Mouse (Mus musculus): Measurements from ENCODE around the gene Ndufb10. TPM values are rescaled to one million over a fixed set of nuclear protein-coding genes. Genes with fewer than 3 reads are reported as not detected.

Ndufb10 gene
- polyA plus RNA-seq, 1 experiment from 2014 or later: 221 TPM

DNA sequence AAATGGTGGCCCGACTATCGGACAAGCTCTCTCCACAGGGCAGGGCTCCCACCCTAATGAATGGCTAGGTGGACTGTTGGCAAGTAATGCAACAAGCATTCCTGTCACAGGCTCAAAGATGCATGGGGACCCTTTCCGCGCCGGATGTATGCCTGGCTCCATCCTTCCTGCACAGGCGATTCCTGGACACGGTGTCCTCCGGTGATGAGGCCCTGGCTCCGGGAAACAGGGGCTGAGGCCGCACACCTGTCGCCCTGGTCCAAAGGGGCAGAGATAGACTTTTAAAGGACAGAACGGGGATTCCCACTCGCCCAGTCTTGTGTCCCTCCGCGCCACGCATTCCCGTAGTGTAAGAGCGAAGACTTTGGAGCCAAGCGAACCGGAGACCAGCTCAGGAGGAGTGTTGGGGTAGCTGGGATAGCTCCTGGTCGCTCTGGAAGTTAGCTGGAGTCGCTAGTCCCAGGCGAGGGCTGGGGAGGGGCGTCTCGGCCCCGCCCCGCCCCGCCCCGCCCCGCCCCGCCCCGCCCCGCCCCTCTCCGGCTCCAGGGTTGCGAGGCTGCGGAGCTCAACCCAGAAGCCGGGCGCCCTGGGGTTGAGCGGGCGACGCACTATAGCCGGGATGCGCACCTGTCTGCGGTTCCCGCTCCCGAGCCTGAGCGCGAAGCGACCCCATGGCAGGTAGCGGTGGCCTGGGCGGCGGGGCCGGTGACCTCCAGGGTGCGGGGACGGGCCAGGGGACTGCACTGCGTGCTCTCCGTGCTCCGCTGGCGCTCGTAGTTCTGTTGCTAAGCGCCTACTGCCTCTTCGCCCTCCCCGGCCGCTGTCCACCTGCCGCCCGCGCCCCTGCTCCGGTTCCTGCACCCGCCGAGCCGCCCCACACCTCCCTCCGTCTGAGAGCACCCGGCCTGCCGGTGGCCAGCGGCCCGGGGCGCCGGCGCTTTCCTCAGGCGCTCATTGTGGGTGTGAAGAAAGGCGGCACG, 28.4 kb upstream of the Ndufb10 start, which contains the start of gene Hs3st6:
Hs3st6 (plus strand) TSS at position 574 of the 980 bp plus-strand sequence.
- H3K27me3 ChIP-seq (ENCODE audit: insufficient read depth, low read length): peaks cover 56% of the 10 kb centered on the region
- no peaks in the 10 kb centered on the region for H3K36me3 ChIP-seq (ENCODE audit: insufficient read depth)

GRCm38 (mm10) chr17:24751528-24751927, 27.2 kb upstream of the Ndufb10 start:
- Histone ChIP-seq H3K27ac (ENCODE audit: low read depth) (no peak overlapping the region), H3K4me3 (ENCODE audit: low read depth, low read length) (no peak overlapping the region), H3K4me1 (ENCODE audit: insufficient read depth) (0 out of 2 replicates have a peak, but pooled peaks cover 3% of the 10 kb centered on the region), H3K27me3 (ENCODE audit: insufficient read depth, low read length) (peaks cover 56% of the 10 kb centered on the region), H3K36me3 (ENCODE audit: insufficient read depth) (no peaks in the 10 kb centered on the region), H3K9me3 (ENCODE audit: low read depth, low read length) (no peaks in the 10 kb centered on the region), H3K9ac (no peak overlapping the region), H3K4me2 (no peak overlapping the region)
- WGBS: 14% methylated on average over 4 of the region's 4 CpGs
- DNase-seq: no peak
- TF ChIP-seq CTCF (IDR thresholded peaks at IDR 0.05; ENCODE audit: low read depth): no peak
- no peak for ATAC-seq (ENCODE audit: insufficient read depth)

More for the DNA sequence above, 28.4 kb upstream of the Ndufb10 start, which contains the start of gene Hs3st6:
- Histone ChIP-seq H3K4me3 (ENCODE audit: low read depth, low read length) (peak within 1 kb of the TSS; percentile 52), H3K9ac (peak within 1 kb of the TSS; percentile 29; the same call in 1 of the 2 replicates), H3K4me2 (peak within 1 kb of the TSS; percentile 96), H3K4me1 (ENCODE audit: insufficient read depth) (0 out of 2 replicates have a peak, but pooled peaks cover 3% of the 10 kb centered on the region), H3K9me3 (ENCODE audit: low read depth, low read length) (no peaks in the 10 kb centered on the region), H3K27ac (ENCODE audit: low read depth) (no peak within 1 kb of the TSS)
- ATAC-seq (ENCODE audit: insufficient read depth) (peak; percentile 90), DNase-seq (peak; percentile 60)
- TF ChIP-seq CTCF (IDR thresholded peaks at IDR 0.05; ENCODE audit: low read depth): no peak
- under 1% methylated on average over 79 of the region's 82 CpGs for WGBS

- no peaks in the 10 kb centered on the region for H3K9me3 ChIP-seq (ENCODE audit: low read depth, low read length)
- ATAC-seq (ENCODE audit: insufficient read depth): no peak
- no peak for DNase-seq
- no peak overlapping the region for H3K4me2 ChIP-seq
- TF ChIP-seq CTCF (IDR thresholded peaks at IDR 0.05; ENCODE audit: low read depth): no peak
- H3K4me1 ChIP-seq (ENCODE audit: insufficient read depth): no peaks in the 10 kb centered on the region
- 43% methylated on average over 4 of the region's 4 CpGs for WGBS
- H3K4me3 ChIP-seq (ENCODE audit: low read depth, low read length): no peak overlapping the region
- H3K27ac ChIP-seq (ENCODE audit: low read depth): no peak overlapping the region
- peaks cover 20% of the 10 kb centered on the region for H3K27me3 ChIP-seq (ENCODE audit: insufficient read depth, low read length)
- H3K36me3 ChIP-seq (ENCODE audit: insufficient read depth): peaks cover 8% of the 10 kb centered on the region; the same call in 1 of the 2 replicates
- no peak overlapping the region; the same call in 1 of the 2 replicates for H3K9ac ChIP-seq
These were observed 22.7 kb upstream of the Ndufb10 start for GRCm38 (mm10) chr17:24746986-24747385.

DNA sequence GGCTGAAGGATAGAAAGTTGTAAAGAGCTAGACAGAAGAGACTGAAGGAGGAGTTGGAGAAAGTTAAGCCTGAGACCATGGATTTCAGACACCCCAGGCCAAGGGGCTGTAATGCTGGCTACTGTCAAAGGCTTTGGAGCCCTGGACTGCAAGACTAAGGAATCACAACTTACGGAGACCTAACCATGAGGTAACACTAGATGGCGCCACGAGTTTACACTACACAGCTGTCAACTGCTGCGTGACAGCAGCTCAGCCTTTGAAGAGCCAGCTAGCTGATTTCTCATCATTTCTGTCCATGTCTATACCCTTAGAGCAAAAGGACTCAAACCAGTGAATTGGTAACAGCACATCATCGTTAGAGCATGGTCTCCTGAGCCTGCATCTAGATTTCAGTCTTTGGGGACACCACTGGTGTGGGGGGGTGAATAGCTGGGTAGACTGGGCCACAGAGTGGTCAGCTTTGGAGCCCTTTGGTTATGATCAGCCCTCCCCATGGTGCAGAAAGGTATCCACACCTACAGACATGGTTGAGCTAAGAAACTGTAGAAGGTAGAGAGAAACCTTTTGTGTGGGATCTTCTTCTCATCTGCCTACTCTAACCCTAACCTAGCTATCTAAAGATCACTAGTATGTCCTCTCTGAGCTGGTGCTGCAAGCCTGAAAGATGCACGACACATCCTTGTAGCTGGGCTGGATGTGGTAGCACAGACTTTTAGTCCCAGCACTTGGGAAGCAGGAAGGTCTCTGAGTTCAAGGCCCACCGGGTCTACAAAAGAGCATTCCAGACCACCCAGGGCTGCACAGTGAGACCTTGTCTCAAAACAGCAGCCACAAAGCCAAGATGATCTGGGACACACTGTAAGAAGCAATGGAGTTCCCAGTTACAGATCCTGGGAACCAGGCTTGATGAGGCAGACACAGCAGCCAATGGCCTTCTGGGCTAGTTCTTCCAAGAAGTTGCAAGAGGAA, 21.5 kb upstream of the Ndufb10 start:
- H3K4me2 ChIP-seq: no peak overlapping the region
- no peak overlapping the region for H3K9ac ChIP-seq
- 18% methylated on average over 7 of the region's 7 CpGs for WGBS
- peaks cover 9% of the 10 kb centered on the region for H3K27me3 ChIP-seq (ENCODE audit: insufficient read depth, low read length)
- H3K36me3 ChIP-seq (ENCODE audit: insufficient read depth): peaks cover 12% of the 10 kb centered on the region; the same call in 1 of the 2 replicates
- peak; percentile 93 for TF ChIP-seq CTCF (IDR thresholded peaks at IDR 0.05; ENCODE audit: low read depth)
- H3K4me3 ChIP-seq (ENCODE audit: low read depth, low read length): no peak overlapping the region
- H3K4me1 ChIP-seq (ENCODE audit: insufficient read depth): no peaks in the 10 kb centered on the region
- H3K27ac ChIP-seq (ENCODE audit: low read depth): no peak overlapping the region
- no peaks in the 10 kb centered on the region for H3K9me3 ChIP-seq (ENCODE audit: low read depth, low read length)
- ATAC-seq (ENCODE audit: insufficient read depth) (peak; percentile 79), DNase-seq (peak; percentile 98)

DNA sequence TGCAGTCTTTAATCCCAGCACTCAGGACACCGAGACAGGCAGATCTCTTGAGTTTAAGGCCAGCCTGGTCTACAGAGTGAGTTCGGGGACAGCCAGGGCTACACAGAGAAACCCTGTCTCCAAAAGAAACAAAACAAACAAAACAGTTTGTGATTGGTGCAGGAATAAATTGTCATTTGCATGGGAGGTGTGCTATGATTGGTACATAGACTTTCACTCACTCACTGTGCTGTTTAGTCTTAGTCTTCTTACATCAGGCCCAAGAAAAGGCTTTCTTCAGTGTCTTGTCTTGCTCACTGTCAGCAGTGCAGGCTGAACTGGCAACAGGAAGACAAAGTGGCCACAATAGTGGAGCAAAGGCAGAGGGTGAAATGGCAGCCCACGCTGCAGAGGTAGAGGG, 20.1 kb upstream of the Ndufb10 start:
- ATAC-seq (ENCODE audit: insufficient read depth) (no peak), DNase-seq (no peak)
- Histone ChIP-seq H3K27me3 (ENCODE audit: insufficient read depth, low read length) (no peaks in the 10 kb centered on the region), H3K4me3 (ENCODE audit: low read depth, low read length) (no peak overlapping the region), H3K9ac (no peak overlapping the region), H3K9me3 (ENCODE audit: low read depth, low read length) (no peaks in the 10 kb centered on the region), H3K36me3 (ENCODE audit: insufficient read depth) (peaks cover 12% of the 10 kb centered on the region; the same call in 1 of the 2 replicates), H3K4me1 (ENCODE audit: insufficient read depth) (no peaks in the 10 kb centered on the region), H3K4me2 (no peak overlapping the region), H3K27ac (ENCODE audit: low read depth) (no peak overlapping the region)
- TF ChIP-seq CTCF (IDR thresholded peaks at IDR 0.05; ENCODE audit: low read depth): no peak
- WGBS: 78% methylated on average over 3 of the region's 3 CpGs

DNA sequence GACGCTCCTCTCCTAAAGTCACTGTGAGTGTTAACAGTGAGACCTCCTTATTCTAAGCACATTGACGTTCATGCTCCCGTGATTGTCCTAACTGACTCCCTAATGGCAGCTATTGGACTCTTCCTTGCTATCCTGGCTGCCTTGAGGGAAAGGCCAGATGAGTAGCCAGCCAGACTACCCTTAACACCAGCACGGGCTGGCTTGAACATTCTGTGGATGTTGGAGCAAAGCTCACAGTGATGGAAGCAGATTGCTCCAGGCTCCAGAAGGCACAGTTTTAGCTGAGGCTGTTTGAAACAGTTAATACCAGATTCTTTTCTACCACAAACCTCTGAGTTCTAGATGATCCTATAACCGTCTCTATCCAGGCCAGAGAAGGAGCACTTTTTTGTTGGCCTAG, 19.6 kb upstream of the Ndufb10 start:
- Histone ChIP-seq H3K4me1 (ENCODE audit: insufficient read depth) (no peaks in the 10 kb centered on the region), H3K4me3 (ENCODE audit: low read depth, low read length) (no peak overlapping the region), H3K36me3 (ENCODE audit: insufficient read depth) (peaks cover 12% of the 10 kb centered on the region; the same call in 1 of the 2 replicates), H3K9me3 (ENCODE audit: low read depth, low read length) (no peaks in the 10 kb centered on the region), H3K27ac (ENCODE audit: low read depth) (no peak overlapping the region), H3K9ac (no peak overlapping the region), H3K27me3 (ENCODE audit: insufficient read depth, low read length) (no peaks in the 10 kb centered on the region), H3K4me2 (no peak overlapping the region)
- WGBS: 72% methylated on average over 5 of the region's 5 CpGs
- DNase-seq (no peak), ATAC-seq (ENCODE audit: insufficient read depth) (no peak)
- TF ChIP-seq CTCF (IDR thresholded peaks at IDR 0.05; ENCODE audit: low read depth): no peak

Data from lung, embryonic 14.5 days (tissue).